Mouse (Mus musculus): ENCODE measurements at regions not wholly inside any gene's neighbourhood (a gene's known extent, or its start where the extent isn't known, plus 50 kb on each side); places are given as distances from the start of the nearest gene placed in this dataset.
"Not testable (repeated sequence)": the region's sequence is repeated elsewhere in the genome, so short reads cannot be mapped to it uniquely, and the experiment has no call there.

DNA sequence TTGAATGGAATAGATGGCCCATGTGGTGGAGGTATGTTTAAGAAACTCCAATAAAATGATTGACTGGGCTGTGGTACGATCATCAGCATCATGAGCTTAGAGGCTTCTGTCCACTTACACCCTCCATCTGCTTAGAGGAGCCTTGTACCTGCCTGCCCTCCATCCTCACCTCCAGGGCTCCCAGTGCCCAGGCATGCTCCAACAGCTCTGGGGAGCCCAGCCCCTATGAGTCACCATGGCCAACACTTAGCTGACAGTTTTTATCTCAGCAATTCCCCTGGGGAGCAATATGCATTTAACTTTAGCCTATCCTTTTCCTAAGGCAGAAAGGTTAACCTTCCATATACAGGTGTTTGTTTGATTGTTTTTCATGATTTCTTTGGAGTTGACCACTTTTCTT, 174.3 kb upstream of the Plxna2 start:
- DNase-seq (ENCODE audit: inconsistent age in 2 of 2, low spot score in 1 of 2): no peak

DNA sequence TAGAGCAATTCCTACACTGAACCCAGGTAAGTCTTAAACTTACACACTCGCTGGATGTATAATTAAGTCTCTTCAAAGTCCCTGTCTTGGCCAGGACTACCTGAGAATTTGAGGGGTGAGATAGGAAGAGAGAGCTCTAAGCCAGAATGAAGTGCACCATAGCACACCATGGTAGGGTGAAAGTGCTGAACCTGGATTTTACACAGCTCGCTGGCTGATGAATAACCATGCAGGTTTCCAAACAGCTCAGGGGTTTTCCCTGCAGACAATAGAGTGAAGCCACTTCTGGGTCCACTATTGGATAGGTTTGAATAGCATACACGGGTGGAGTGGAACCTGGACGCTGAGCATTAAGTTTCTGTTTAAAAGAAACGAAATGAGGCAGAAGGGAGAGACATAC, 180.7 kb upstream of the Plxna2 start:
- DNase-seq (ENCODE audit: inconsistent age in 2 of 2, low spot score in 1 of 2): no peak

DNA sequence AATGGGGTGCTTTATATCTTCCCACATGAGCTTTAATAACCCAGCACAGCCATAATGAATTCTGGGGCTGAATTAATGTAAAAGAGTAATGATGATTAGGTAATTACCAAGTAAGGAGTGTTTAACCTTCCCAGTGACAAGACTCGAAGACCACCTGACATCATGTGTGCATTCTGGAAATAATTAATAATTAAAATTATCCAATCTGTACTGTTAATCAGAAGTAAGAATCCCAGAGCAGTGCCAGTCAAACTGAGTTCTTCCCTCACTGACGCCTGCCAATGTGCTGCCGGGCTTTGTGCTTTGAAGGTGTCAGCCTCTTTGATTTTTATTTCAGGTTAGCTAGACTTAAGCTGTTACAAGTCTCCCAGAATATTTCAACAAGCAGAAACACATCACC, 183.0 kb upstream of the Plxna2 start:
- no peak for DNase-seq (ENCODE audit: inconsistent age in 2 of 2, low spot score in 1 of 2)

DNA sequence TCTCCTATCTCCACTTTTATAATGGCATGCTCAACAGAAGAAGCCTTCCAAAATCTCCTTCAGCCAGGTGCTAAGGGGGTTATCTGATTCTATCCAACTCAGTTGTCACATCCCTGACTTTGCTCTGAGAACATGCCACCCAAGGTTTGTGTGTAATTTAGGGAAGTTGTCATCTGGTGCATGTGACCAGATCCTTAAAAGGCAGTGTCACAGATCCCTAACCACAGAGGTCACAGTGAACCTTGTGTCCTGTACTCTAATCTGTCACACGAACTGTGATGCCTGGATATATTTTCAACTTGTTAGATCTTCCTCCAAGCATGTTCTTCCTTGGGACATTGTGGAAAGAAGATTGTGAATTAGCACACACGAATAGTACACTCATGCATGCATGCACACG, 189.4 kb upstream of the Plxna2 start:
- DNase-seq (ENCODE audit: inconsistent age in 2 of 2, low spot score in 1 of 2): no peak

DNA sequence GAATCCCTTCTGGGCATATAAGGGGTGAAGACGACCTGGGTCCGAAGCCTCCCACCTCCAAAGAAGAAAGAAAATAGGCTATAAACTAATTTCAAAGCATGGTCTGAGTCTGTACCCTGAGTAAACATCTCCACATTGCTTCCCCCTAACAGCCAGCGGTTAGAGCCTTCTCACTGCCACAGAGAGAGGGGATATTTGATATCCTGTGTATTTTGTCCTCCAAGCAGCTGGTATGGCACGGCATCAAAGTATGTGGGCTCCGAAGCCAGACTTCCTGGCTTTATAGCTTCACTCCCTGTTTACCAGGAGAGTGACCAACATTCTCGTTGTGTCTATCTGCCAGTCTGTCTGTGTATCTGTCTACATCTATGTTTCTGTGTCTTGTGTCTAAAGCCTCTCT, 191.7 kb upstream of the Plxna2 start:
- no peak for DNase-seq (ENCODE audit: inconsistent age in 2 of 2, low spot score in 1 of 2)

DNA sequence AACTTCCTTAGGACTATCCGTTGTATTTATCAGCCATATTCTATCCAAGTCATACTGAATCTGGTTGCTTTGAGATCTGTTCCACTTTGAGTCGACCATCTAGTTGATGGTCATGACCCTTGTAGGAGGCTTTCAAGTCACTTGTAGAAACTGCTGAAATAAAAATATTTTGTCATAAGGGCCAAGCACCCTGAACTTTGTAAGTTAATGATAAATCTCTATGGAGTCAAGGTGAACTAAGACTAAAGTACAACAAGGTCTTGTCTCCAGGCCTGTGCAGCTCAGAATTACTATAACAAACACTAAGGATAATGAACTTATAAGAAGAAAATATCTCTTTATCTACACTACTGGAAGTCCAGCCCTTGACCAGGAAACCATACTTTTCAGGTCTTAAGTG, 193.8 kb upstream of the Plxna2 start:
- no peak for DNase-seq (ENCODE audit: inconsistent age in 2 of 2, low spot score in 1 of 2)

DNA sequence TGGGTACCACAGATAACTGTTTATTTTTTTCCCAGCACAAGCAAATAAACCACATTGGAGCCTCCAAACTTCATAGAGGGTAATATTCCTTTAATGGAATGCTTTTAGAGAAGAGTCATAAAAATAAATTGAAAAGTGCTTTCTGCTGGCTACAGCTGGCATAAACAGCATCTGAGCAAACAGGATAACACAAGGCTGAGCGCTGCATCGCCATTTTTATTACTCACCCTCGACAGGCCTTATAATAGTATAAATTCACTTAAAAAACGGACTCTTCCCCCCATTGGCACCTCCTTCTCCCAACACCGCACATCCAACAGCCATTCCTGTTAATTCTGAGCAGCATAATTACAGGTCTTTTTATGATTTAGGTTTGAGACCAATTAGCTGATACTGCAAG, 205.8 kb upstream of the Plxna2 start:
- DNase-seq (ENCODE audit: inconsistent age in 2 of 2, low spot score in 1 of 2): no peak

DNA sequence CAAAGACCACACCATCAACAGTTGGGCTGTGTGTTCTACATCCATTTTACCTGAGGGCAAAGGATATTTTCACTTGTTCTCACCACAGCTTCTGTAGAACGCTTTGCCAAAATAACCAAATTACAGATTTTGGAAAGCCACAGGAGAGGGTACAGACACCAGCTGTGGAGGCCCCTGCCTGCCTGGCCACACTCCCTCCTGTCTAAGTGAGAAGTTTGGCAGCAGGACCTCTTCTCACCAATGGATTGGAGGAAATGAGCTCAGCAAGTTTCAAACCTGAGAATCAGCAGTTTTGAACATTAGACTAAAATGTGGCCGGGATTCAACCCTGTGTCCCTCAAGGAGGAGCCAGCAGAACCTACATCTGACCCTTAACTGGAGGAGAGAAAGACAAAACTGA, 206.2 kb upstream of the Plxna2 start:
- DNase-seq (ENCODE audit: inconsistent age in 2 of 2, low spot score in 1 of 2): no peak

DNA sequence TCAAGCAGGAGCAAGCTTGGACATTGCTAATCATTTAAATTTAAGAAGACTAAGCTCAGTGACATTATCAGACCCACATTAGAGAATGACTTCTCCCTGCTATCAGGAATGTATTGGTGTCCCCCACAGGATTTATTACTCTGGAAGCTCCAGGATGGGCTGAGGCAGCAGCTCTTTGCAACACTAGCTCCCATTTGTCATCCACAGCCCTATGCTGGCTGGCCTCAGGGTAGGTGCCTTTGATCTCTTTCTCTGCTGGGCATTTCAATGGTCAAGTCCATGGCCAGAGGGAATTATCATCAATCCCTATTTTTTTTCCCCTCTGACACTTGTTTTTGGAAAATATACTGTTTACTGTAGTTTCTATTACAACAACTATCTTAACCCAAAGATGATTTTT, 218.7 kb upstream of the Plxna2 start:
- DNase-seq (ENCODE audit: inconsistent age in 2 of 2, low spot score in 1 of 2): peak; percentile 21 to 86

DNA sequence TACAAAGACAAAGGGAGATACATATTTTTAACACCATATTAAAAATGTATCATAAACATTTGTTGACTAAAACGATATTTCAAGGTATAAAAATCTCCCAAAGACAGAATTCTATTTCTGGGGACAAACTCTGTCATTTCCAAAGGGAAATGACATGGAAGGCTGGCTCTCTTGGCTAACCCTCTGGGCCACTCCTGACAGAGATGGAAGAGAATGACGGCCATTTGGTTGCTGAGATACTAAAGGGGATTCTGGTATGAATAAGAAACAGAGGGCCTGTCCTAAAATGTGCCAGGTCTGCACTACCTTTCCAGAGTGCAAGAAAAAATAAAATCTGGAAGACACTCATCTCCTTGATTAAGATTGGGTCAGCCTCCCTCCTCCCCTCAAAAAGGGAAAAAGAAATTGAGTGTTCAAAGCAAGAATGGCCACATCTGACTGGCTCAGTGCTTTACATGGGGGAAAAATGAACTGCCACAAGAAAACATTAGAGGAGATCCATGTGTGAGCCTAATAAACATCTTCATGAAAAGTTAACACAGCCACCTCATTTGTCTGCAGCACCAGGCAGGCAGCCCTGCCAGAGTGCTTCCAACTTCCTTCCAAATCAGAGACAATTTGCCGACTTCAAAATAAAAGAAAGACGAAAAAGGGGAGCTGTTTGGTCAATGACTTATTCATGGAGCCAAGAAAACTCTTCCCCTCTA, 221.1 kb upstream of the Plxna2 start:
- no peak for DNase-seq (ENCODE audit: inconsistent age in 2 of 2, low spot score in 1 of 2)

DNA sequence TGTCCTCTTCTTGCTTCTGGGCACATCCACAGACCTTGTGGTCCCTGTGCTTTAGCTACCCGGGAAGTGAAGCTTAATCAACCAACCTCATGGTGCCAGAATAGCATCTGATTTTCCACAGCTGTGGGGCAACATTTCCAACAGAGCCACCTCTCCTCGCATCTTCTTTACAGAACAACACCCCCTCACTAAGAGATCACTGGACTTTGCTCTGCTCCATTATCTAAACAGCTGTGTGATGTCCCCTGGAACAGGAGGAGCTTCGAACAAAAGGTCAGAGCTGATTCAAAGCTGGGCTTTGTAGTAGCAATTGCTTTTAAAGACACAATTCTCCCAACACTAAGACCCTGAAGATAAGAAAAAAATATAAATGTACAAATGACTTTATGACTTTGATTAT, 224.3 kb upstream of the Plxna2 start:
- no peak for DNase-seq (ENCODE audit: inconsistent age in 2 of 2, low spot score in 1 of 2)

DNA sequence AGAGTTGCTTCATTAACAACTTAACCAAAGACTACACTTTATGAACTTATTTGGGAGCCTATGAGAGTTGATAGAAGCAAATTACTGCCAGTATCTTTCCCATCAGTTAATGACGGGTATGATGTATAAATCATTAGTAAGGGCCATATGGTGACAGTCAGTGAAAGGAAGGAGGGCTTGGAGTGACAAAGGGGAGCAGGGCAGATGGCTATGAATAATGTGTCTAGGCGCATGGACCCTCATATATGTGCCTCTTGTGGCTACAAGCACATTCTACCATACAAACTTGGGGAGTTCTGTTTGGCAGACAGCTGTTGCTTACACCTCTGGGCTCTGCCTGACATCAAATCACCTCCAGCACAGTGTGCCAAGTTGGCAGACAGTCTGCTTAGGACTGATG, 227.8 kb upstream of the Plxna2 start:
- no peak for DNase-seq (ENCODE audit: inconsistent age in 2 of 2, low spot score in 1 of 2)

DNA sequence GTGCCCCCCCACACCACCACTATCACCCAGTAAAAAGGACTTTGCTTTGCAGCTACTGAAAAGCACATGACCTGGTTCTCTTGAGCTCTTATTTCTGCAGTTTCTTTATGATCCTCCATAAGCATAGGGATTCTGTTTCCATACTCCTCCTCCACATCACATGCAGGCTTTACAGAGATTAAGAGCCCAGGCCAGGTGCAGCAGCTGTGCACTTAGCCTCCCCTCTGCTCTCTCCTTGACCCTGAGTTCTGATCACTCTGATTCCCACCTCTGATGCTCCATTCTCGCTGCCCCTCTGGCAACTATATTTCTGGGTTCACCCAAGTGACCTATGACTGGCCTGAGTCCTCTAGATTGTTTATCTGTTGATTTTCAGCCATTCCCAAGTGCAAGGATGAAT, 239.9 kb upstream of the Plxna2 start:
- DNase-seq (ENCODE audit: inconsistent age in 2 of 2, low spot score in 1 of 2): no peak

DNA sequence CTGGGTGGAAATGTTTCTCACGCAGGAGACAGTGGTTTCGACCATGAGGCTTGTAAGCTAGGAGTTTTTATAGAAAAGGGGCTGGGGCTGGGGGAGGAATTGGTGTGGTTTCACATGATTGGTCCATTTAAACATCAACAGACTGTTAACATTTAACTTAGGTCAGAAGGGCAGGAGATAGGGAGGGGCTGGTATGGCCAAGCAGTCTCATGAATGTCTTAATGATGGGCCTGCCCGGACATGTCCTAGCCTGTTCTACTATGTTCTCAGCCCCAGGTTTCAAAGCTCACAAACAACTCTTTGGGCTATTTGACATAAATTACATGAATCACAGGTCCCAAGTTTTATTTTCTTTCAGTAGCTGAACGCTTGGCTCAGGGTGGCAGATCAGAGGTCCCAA, 244.5 kb upstream of the Plxna2 start:
- DNase-seq (ENCODE audit: inconsistent age in 2 of 2, low spot score in 1 of 2): not testable (repeated sequence)

DNA sequence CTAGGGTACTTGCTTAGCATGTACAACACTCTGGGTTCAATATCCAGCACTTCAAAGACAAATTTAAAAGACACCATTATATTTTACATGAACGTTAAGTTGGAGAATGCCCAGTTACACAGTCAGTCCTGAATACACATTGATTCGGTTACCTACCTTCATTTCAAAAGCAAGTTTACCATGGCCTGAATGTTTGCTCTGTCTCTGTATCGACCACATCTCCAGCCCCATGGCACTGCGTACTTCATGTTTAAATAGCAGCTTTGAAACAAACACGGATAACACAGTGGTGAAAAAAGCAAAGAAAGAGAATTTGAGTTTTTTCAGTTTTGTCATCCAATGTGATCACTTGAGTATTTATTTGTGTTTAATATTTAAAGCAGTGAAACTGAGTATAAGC, 254.1 kb upstream of the Plxna2 start:
- DNase-seq (ENCODE audit: inconsistent age in 2 of 2, low spot score in 1 of 2): no peak

DNA sequence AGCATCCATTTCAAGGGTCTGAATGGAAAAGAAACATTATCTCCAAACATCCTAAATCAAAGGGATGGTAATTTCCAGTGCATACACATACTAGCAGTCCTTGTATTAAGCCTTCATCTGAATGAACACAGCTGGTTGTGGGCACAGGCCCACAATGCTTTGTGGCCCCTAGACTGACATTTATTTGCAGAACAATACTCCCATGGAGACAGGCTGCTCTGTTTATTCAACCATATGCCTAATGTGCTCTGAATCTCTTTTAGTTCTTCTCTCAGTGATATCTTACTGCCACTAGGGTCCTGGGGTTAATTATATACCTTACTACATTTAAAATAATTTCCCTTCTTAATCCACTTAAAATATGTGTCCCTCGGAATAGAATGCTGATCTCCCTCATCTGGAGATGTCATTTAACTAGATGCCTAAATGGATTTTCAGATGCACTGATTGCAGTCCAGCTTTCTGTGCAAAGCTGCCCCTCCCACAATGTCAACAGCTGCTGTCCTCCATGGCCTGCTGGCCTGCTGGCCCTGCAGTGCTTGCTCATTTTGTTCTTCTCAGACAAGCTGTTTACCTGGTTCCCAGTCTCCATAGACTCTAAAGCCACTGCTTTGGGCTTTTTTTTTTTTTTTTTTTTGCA, 254.8 kb upstream of the Plxna2 start:
- no peak for DNase-seq (ENCODE audit: inconsistent age in 2 of 2, low spot score in 1 of 2)

DNA sequence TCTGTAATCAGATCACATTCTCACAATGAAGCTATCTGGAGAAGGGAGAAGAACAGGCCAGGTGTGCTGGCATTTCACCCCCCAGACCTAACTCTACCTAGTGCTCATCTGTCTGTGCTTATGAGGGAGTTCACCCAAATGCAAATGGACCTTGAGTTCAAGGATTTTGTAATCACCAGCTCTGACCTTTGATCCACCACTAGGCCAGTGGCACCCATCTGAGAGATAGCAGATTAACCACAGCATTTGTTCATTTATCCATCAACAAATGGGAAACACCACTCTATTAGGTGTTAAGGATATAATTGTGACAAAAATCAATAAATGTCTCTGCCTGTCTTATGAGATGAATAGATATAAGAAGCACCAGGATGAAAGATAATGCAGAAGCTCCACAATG, 255.7 kb upstream of the Plxna2 start:
- no peak for DNase-seq (ENCODE audit: inconsistent age in 2 of 2, low spot score in 1 of 2)

DNA sequence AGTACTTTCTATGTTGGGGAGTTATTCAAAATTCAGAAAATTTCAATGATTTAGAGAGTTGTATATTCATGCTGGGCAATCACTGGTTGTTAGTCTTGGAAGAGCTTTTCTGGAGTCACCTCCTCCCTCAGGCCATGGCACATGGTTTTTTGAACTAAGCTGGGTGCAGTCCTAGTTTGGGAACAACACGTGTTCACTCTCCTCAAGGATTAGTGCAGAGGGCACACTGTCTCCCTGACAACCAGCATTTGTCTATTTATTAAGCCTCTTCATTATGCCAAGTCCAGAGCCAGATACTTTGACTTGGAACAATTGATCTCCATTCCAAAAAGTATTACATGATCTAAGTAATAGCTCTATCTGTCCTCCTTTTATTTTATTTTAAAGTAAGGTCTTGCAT, 256.7 kb upstream of the Plxna2 start:
- DNase-seq (ENCODE audit: inconsistent age in 2 of 2, low spot score in 1 of 2): peak; percentile 5 to 34

DNA sequence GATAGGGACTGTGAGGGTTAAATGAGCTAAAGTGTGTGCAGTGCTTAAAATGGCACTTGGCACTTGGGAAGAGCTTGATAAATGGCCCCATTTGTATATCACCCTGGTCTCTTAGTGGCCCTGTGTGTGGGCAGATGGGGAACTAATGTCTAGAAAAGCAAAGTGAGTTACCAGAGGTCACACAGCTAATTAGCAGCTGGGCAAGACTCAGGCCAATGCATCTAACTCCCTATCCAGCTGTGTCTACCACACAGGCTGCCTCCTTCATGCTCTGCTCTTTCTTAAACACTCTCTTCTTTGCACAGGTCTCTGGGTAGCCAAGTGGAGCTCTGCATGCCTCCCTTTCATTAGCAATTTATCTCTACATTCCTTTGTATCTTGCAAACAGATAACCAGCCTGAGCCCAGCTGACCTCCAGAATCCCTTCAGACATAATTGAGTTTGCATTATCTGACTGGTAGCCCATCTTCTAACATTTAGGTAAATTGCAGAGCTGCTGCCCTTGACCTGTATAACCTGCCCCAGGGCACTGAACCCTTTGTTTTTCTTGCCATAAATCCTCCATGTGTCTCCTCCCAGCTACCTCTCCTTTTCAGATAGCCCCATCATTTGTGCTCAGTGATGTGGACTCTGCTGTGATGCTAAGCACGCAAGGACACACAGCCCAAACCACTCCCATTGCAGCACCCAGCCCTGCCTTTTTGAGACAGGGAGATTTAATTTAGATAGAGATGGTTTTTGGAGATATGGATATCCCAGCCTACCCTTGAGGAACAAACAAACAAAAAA, 263.5 kb upstream of the Plxna2 start:
- no peak for DNase-seq (ENCODE audit: inconsistent age in 2 of 2, low spot score in 1 of 2)

DNA sequence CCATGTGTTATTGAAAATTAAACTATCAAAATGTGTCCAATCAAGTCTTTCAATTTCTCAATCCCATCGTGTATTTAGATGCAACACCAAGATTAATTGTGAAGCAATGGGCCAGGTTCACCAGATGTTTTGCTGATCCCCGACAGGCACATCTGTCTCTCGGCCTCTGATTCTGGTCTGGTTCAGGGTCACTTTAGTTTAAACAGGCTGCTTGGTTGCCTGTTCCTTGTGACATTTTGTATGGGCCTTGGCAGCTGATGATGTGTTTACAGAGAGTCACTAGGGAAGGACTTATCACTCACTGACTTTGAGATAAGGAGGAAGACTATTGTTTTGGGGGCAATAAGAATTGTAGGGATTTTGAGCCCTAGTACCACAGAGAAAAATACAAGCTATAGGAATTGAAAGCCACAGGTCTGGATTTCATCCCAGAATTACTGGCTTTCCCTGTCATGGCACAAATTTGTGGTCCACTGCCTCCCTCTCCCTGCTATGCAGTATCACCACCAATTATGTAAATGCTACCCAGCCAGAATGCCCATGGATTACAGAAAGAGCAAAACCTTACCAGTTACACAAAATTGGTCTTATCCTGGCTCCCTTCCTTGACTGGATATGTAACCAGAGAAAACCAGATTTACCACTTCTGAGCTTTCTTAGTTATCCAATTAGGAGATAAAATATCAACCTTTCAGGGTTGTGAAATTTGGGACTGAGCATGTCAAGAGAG, 272.5 kb upstream of the Plxna2 start:
- DNase-seq (ENCODE audit: inconsistent age in 2 of 2, low spot score in 1 of 2): peak in 1 of 2 experiments; percentile 70

DNA sequence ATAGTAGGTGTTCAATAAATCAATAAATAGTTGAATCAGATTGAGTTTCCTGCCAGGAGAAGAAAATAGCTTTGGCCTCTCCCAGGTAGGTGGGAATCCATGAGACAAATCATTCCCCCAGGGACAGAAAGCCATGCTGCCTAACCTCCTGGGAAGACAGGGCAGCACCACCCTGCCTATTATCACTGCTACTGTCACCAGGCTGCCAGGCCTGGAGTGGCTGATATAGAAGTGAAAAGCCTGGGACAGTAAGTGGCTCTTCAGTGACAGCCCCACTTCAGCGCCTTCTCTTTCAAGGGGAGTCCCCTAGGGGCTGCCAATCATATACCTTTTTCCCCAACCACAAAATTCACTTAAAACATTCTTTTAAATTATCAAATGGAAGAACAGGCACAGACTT, 275.4 kb upstream of the Plxna2 start:
- no peak for DNase-seq (ENCODE audit: inconsistent age in 2 of 2, low spot score in 1 of 2)

DNA sequence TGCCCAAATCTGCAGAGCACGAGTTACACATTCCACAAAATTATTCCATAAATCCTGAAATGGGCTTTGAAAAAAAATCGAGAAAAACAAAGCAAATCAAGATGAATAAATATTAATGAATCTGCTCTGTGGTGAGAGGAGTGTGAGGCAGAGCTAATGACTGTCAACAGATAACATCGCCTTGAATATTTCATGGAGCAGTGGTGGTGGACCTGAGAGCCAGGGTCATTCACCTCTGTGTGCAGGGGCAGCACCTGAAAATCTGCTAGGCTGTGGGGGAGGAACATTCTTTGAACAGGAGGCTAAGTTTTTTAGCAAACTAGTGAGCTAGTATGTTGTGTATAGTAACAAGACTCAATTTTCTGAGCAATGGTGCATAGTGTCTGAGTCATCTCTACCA, 276.3 kb upstream of the Plxna2 start:
- DNase-seq (ENCODE audit: inconsistent age in 2 of 2, low spot score in 1 of 2): no peak
